Mouse (Mus musculus) right cerebral cortex, adult 18-20 months (tissue): Measurements from ENCODE around the gene Nkx3-2.
A peak's percentile ranks its signal among the peaks of the same experiment; 100 is the strongest.

Experiments used
- DNase-seq: peaks from one replicate; pipeline ENCODE4 v3.0.0; 2022; ENCODE audit warnings: mixed read lengths

Gene Nkx3-2

DNA sequence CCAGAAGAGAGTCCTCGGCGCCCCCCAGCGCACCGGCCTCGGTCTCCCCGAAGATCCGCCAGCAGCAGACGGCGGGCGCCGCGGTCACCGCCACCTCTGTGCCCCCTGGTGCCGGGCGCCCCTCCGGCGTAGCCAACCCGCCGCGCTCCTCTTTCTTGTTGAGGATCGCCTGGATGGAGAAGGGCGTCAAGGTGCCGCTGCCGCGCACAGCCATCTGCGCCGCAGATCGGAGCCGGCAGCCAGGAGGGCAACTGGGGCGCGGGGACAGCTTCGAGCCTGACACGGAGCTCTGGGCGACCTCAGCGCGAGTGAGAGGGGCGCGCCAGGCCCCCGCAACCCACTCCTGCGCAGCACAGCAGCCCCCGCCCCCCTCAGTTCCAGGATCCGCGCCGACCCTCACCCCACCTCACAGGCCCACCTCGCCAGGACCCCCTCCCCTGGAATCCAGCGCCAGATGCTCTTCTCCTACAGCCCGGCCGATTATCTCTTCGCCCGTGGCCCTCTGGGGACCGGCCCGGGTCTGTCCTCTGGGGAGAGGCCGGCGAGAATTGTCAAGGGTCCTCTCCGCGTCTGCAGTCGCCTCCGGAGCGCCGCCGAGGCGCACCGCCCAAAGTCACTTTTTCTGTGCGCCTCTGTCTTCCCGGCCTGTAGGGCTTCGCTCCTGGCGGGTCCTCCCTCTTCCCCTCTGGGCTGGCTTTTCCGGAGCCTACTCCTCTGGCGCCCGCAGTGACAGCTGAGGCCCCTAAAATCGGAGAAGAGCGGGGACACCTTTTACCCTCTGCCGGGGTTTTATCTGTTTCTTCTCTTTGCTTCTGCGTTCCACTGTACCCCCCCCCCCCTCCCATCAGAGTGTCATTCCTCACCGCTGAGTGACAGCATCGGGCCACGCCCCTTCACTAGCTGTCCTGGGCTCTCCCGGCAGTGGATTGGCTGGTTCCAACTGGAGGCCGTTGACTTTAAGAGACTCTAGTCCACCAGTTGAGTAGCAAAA is at the start of gene Nkx3-2:
Nkx3-2 (minus strand) TSS at position 771 of the 991 bp plus-strand sequence.
- DNase-seq = no peak

DNA sequence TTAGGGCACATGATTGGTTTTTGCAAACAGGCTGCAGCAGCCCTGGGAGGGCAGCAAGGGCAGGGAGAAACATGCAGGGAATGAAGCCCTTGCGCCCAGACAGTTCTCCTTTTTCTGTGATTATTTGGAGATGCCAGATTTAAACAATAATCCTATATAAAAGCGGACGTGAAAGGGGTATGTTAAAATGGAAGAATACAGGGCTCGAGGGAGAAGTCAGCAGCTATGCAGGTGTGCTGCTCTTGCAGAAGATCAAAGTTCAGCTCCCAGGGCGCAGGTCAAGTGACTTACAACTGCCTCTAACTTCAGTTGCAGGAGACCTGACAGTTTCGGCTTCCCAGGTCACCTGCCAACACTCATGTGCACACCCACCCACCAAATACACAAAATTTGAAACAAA is 48.2 kb upstream of the Nkx3-2 start:
- DNase-seq = no peak

DNA sequence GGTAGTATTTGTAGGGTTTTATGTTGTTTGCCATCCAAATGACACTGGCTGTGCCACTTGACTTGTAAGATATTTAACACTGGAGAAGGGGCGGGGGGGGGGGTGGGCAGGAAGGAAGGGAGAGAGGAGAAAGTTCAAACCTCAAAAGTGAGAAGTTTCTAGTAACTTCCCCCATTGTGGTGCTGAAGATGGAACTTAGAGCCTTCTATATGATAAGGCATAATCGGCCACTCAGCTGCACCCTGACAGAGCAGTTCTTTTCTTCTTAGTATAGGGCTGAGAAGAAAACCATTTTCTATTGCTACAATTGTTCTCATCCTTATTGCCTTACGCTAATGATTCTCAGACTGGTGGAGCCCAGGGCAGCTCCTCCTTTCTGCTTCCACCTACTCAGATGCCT is 47.0 kb upstream of the Nkx3-2 start:
- DNase-seq = no peak

DNA sequence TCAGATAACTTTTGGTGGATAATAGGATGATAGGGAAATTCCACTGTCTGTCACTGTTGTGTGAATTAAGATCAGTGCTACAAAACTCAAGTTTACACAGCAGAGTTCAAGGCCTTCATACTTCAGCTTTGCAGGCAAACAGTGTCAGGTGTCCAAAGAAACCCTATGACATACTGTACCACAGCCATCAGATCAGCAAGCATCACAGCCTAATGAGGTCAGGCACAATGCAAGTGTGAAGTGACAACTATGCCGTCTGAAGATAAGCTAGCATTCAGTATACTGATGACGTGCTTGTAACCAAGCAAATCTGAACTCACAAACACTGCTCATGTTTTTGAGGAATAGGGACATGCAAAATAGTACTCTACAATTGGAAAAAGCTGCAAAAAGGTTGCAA is 43.1 kb upstream of the Nkx3-2 start:
- DNase-seq = no peak

GRCm38 (mm10) chr5:41806176-41806575 is 41.9 kb upstream of the Nkx3-2 start:
- no peak for DNase-seq

- no peak for DNase-seq
Observed at GRCm38 (mm10) chr5:41805085-41805484, 40.8 kb upstream of the Nkx3-2 start.

DNA sequence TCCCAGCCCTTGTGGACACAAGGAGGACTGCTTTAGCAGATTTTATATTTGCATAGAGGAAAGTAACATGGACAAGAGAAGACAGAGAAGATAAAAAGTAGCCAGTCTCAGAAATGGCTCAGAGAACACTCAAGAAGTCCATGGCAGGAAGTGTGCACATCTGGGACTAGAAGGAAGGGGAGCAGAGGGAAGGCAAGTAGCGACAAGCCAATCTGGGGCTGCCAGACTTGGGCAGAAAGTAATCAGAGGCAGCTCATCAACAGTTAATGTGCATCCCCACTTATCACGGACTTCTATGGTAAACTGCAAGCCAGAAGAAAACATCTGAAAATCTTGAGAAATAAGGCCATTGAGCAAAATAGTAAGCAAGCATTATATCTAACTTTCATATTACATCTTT is 40.3 kb upstream of the Nkx3-2 start:
- DNase-seq = no peak

GRCm38 (mm10) chr5:41801622-41802021 is 37.3 kb upstream of the Nkx3-2 start:
- no peak for DNase-seq

- DNase-seq = peak; percentile 13
Observed at GRCm38 (mm10) chr5:41794434-41794833, 30.1 kb upstream of the Nkx3-2 start.

- no peak for DNase-seq
Observed at GRCm38 (mm10) chr5:41790517-41790916, 26.2 kb upstream of the Nkx3-2 start.

- no peak for DNase-seq
Observed at GRCm38 (mm10) chr5:41788877-41789276, 24.6 kb upstream of the Nkx3-2 start.

- DNase-seq = no peak
Observed at GRCm38 (mm10) chr5:41781890-41782289, 17.6 kb upstream of the Nkx3-2 start.

- DNase-seq = no peak
Observed at GRCm38 (mm10) chr5:41780026-41780425, 15.7 kb upstream of the Nkx3-2 start.

DNA sequence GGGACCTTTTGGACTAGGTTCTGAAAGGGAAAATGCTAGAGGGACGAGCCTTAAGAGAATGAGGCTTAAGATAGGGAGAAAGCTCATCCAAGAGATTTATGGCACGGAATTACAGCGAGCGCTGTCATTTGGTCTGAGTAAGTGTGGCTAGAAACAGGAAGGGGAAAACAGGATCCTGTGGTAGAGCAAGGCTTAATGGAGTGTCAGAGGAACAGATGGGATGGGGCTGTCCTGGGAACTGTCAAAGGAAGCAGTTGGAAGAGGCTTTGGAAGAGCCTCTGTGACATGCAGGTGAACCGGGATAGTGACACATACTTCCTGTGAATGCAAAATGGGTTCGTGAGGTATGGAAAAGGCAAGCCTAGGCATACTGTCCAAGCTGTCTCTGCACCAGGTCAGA is 11.4 kb upstream of the Nkx3-2 start:
- no peak for DNase-seq

- no peak for DNase-seq
Observed at GRCm38 (mm10) chr5:41775273-41775672, 11.0 kb upstream of the Nkx3-2 start.

DNA sequence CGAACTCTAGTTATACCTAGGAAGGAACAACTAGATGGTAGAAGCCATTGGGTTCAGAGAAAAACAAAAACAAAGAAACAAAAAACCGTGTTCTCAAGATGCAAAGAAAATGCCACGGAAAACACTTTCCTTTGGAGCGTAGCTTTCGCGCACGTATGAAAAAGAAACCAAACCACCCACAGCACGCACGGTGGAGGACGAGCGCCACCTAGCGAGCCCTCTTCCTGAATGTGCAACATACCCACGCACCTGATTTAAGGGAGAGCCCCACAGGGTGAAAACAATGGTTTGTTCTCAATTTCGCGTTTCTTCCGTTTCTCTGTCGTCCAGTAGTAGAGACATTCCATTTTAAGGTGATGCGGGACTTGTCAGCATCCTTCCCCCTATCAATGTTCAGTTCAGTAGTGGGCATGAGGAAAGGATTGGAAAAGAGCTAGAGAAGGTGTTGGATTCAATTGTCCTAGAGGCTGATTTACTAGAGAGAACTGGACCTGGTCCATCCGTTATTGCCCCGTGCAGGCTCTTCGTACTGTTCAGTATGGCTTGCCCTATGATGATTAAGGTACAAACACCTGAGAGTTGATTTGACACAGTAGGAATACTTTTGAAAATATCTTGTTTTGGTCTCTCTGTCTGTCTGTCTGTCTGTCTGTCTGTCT is 4.2 kb upstream of the Nkx3-2 start:
- DNase-seq = peak; percentile 84

- no peak for DNase-seq
Observed at GRCm38 (mm10) chr5:41767296-41768200, 3.2 kb upstream of the Nkx3-2 start.

GRCm38 (mm10) chr5:41766406-41767010 is 2.2 kb upstream of the Nkx3-2 start:
- no peak for DNase-seq

- no peak for DNase-seq
Observed at GRCm38 (mm10) chr5:41765626-41766405, 1.5 kb upstream of the Nkx3-2 start.

- no peak for DNase-seq
Observed at GRCm38 (mm10) chr5:41762947-41763730, 1.2 kb downstream of the Nkx3-2 start.
